Mouse (Mus musculus): ENCODE data around the gene Gm13083. TPM values are rescaled to one million over a fixed set of nuclear protein-coding genes. Genes with fewer than 3 reads are reported as not detected.
"Not testable (repeated sequence)": the region's sequence is repeated elsewhere in the genome, so short reads cannot be mapped to it uniquely, and the experiment has no call there.

The Gm13083 gene
- polyA plus RNA-seq (2015; fragmentation: Nextera tagmentation; extraction: Ambion mirVana): not detected in 2 replicates

- H3K36me3 ChIP-seq; H3K27me3 ChIP-seq; H3K9ac ChIP-seq; H3K4me1 ChIP-seq; H3K4me3 ChIP-seq; ATAC-seq (ENCODE audit: borderline replicate concordance, extremely low read depth, low FRiP score, low TSS enrichment); H3K9me3 ChIP-seq; H3K4me2 ChIP-seq; H3K27ac ChIP-seq: not testable (repeated sequence)
Observed at GRCm38 (mm10) chr4:143614703-143615102, at the start of gene Gm13083. Gene Gm13083, plus strand, starts transcription at chr4:143615003.

GRCm38 (mm10) chr4:143611927-143612326 is 2.9 kb upstream of the Gm13083 start:
- WGBS: 78% methylated on average over 9 of the region's 9 CpGs
- H3K36me3 ChIP-seq; H3K9ac ChIP-seq; H3K9me3 ChIP-seq; H3K27me3 ChIP-seq; H3K4me1 ChIP-seq; ATAC-seq (ENCODE audit: borderline replicate concordance, extremely low read depth, low FRiP score, low TSS enrichment); H3K4me2 ChIP-seq; H3K27ac ChIP-seq; H3K4me3 ChIP-seq: not testable (repeated sequence)

GRCm38 (mm10) chr4:143618101-143618500 is 3.3 kb downstream of the Gm13083 start:
- not testable (repeated sequence) for H3K36me3 ChIP-seq; H3K4me2 ChIP-seq; ATAC-seq (ENCODE audit: borderline replicate concordance, extremely low read depth, low FRiP score, low TSS enrichment); H3K4me3 ChIP-seq; H3K9ac ChIP-seq; H3K9me3 ChIP-seq; H3K27me3 ChIP-seq; H3K4me1 ChIP-seq; H3K27ac ChIP-seq
- WGBS: 78% methylated on average over 4 of the region's 4 CpGs

GRCm38 (mm10) chr4:143657146-143657545 is 42.3 kb downstream of the Gm13083 start, which contains the start of gene Gm13088:
Gene Gm13088, minus strand, starts transcription at chr4:143657246.
- not testable (repeated sequence) for H3K27me3 ChIP-seq; ATAC-seq (ENCODE audit: borderline replicate concordance, extremely low read depth, low FRiP score, low TSS enrichment); H3K9me3 ChIP-seq; H3K36me3 ChIP-seq; H3K4me2 ChIP-seq; H3K4me1 ChIP-seq; H3K27ac ChIP-seq; H3K4me3 ChIP-seq; H3K9ac ChIP-seq

Other genes with a start within 250 kb of the Gm13083 start
- not detected in 2 replicates for gene Pramel1, start 220.6 kb upstream of the Gm13083 start, polyA plus RNA-seq (2015; fragmentation: Nextera tagmentation; extraction: Ambion mirVana)
- gene Pramef8, start 202.6 kb upstream of the Gm13083 start, polyA plus RNA-seq (2015; fragmentation: Nextera tagmentation; extraction: Ambion mirVana): 17.4 and 19.7 TPM in 2 replicates
- not detected in 2 replicates for gene Oog4, start 164.7 kb upstream of the Gm13083 start, polyA plus RNA-seq (2015; fragmentation: Nextera tagmentation; extraction: Ambion mirVana)
- not detected in 2 replicates for gene Gm13043, start 103.7 kb upstream of the Gm13083 start, polyA plus RNA-seq (2015; fragmentation: Nextera tagmentation; extraction: Ambion mirVana)
- not detected in 2 replicates for gene Gm13040, start 79.0 kb upstream of the Gm13083 start, polyA plus RNA-seq (2015; fragmentation: Nextera tagmentation; extraction: Ambion mirVana)
- not detected in 2 replicates for gene BC080695, start 63.3 kb upstream of the Gm13083 start, polyA plus RNA-seq (2015; fragmentation: Nextera tagmentation; extraction: Ambion mirVana)
- gene Gm13057, start 63.3 kb upstream of the Gm13083 start, polyA plus RNA-seq (2015; fragmentation: Nextera tagmentation; extraction: Ambion mirVana): not detected in 2 replicates
- not detected in 2 replicates for gene Gm13088, start 42.2 kb downstream of the Gm13083 start, polyA plus RNA-seq (2015; fragmentation: Nextera tagmentation; extraction: Ambion mirVana)
- gene Gm13089, start 87.7 kb downstream of the Gm13083 start, polyA plus RNA-seq (2015; fragmentation: Nextera tagmentation; extraction: Ambion mirVana): not detected in 2 replicates
- not detected in 2 replicates for gene Gm13078, start 104.5 kb downstream of the Gm13083 start, polyA plus RNA-seq (2015; fragmentation: Nextera tagmentation; extraction: Ambion mirVana)
- not detected in 2 replicates for gene Gm13023, start 174.3 kb downstream of the Gm13083 start, polyA plus RNA-seq (2015; fragmentation: Nextera tagmentation; extraction: Ambion mirVana)
- gene Gm13084, start 201.1 kb downstream of the Gm13083 start, polyA plus RNA-seq (2015; fragmentation: Nextera tagmentation; extraction: Ambion mirVana): not detected in 2 replicates
- gene Gm13103, start 231.5 kb downstream of the Gm13083 start, polyA plus RNA-seq (2015; fragmentation: Nextera tagmentation; extraction: Ambion mirVana): not detected in 2 replicates

Measured in lung, embryonic 15.5 days (tissue).